Mouse (Mus musculus): ENCODE results near the gene Supt7l.
A peak's percentile ranks its signal among the peaks of the same experiment; 100 is the strongest.
"Not testable (repeated sequence)": the region's sequence is repeated elsewhere in the genome, so short reads cannot be mapped to it uniquely, and the experiment has no call there.

Gene Supt7l

DNA sequence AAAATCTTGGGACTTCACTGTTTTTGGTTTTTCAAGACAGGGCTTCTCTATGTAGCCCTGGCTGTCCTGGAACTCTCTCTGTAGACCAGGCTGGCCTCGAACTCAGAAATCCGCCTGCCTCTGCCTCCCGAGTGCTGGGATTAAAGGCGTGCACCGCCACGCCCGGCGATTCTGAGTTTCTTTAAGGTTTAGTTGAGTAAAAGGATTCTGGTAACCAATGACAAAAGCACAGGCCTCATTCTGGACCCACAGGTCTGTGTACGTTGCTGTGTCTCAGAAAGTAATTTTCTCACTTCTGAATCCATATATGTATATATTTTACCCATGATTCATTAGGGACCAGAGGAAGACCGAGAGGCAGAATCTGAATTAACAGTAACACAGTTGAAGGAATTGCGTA lies at the start of gene Supt7l:
Supt7l (minus strand) TSS at position 101 of the 400 bp plus-strand sequence.
- DNase-seq (ENCODE audit: low spot score in 2 of 2), result not testable (repeated sequence)

DNA sequence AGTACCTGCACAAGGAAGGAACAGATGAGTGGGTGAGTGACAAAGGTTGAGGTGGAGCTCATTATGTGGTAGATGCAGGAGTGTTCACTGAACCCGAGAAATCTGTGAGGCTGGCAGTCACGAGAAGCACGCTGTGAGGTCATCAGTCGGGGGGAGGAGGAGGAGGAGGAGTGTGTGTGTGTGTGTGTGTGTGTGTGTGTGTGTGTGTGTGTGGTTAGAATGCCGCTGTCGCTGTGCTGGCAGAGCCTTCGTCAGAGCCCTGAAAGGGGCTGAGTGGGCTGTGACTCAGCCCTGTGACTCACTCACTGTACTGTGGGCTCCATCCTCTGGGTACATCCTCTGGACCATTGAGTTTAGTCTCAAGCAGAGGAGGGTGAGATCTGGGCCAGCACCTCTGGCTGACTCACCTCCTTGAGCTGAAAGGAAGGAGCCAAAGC lies 49.0 kb upstream of the Supt7l start:
- DNase-seq (ENCODE audit: low spot score in 2 of 2), result peak; percentile 70 to 80

DNA sequence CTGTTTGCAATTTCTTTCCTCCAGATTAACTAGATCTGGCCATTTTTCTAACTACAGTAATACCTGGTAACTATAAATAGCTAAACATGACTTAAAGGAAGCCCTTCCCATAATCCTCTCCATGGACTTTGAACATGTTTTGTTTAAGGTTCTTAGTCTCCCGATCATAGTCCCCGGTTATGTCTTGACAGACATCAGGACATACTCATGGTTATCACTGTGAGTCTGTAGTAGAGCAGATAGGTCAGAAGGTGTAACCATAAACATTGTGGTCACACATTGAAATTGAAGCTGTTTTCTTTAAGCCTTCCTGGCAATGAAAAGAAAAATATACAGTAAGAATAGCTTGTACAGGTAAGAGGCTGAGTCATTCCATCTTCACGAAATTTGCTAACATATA lies 46.1 kb upstream of the Supt7l start:
- no peak for DNase-seq (ENCODE audit: low spot score in 2 of 2)

- peak; percentile 42 to 71 for DNase-seq (ENCODE audit: low spot score in 2 of 2)
Measured at GRCm38 (mm10) chr5:31571023-31571608, 43.5 kb upstream of the Supt7l start.

DNA sequence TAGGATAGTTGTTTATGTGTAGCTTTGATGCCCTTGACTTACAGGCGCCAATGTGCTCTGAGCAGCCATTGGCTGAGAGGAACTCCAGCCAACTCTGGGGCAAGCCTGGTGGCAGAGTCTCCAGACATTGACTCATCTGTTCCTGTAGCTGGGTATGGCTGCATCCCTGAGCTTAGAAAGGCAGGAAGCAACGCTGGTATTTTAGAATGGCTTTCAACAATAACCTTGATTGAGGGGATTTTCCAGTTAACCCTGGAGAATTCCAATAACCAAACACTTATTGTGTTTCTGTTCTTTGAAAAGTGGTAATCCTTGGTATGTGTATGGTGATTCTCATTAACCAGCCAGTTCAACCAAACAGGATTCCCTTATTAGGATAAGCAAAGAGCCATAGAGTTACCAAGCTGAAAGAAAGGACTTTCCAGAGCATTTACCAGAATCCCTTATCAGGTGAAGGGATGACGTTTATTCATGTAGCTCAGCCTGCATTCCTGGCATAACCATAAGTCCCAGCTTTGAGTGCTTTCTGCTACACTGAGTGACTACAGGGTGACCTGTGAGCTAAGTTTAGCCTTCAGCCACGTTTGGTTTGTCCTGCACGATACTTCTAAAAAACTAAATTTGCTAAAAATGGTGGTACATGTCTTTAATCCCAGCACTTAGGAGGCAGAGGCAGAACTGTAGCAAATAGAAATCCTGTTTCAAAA lies 40.5 kb upstream of the Supt7l start:
- no peak for DNase-seq (ENCODE audit: low spot score in 2 of 2)

GRCm38 (mm10) chr5:31566457-31566856 lies 38.9 kb upstream of the Supt7l start:
- no peak for DNase-seq (ENCODE audit: low spot score in 2 of 2)

DNA sequence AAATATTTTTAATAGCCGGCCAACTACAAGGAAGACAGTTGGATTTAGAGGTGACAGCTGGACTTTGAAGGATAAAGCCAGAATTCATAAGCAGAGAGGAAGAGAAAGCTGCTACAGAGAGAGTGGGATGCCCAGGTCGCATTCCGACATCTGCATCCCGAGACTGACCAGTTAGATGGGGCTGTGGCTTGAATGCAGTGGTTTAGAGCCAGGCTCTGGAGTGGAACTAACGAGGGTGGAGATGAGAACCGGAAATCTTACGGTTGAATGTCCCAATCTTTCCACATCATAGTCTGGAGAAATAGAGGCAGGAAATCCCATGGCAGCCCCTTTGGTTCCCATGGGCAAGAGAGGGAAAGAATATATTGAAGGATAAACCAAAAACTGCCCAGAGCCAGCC lies 38.4 kb upstream of the Supt7l start:
- DNase-seq (ENCODE audit: low spot score in 2 of 2), result no peak

DNA sequence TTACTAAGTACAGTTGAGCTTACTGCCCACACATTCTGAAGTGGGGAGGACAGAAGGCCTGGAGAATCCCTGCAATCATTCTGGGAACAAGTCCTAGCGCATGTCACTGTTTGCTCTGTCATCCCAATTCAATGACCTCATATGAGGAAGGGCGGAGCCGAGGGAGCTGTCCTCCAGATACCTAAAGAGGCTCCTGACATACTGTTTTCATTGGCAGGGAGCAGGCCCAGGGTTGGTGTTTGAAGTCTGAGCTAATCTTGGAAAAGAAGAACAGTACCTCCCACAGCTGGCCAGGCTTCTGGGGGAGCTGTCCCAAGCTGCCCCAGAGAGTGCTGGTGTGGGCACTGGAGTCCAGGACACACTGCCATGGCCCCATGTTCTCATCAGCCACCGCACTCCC lies 37.4 kb upstream of the Supt7l start:
- no peak for DNase-seq (ENCODE audit: low spot score in 2 of 2)

DNA sequence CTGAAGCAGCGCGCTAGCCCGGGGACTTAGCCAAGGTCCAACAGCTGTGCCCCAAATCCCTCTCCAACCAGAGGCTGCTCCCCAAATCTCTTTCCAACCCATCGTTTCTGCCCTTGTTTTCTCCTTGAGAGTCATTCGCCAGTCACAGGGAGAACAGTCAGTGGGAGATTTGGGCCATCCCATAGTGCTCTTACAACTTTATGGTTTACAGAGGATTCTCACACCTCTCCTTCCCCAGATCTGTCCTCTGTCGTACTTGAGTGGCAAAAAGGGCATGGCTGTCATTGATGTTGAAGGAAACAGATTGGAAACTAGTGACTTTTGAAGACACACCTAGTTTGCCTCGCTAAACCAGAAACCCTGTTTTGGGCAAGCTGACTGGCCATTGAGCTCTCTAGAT lies 36.3 kb upstream of the Supt7l start:
- DNase-seq (ENCODE audit: low spot score in 2 of 2), result no peak

- DNase-seq (ENCODE audit: low spot score in 2 of 2), result peak in 1 of 2 experiments; percentile 81
Measured at GRCm38 (mm10) chr5:31563496-31563895, 35.9 kb upstream of the Supt7l start.

GRCm38 (mm10) chr5:31562036-31562666 lies 34.5 kb upstream of the Supt7l start:
- peak in 1 of 2 experiments; percentile 64 for DNase-seq (ENCODE audit: low spot score in 2 of 2)

DNA sequence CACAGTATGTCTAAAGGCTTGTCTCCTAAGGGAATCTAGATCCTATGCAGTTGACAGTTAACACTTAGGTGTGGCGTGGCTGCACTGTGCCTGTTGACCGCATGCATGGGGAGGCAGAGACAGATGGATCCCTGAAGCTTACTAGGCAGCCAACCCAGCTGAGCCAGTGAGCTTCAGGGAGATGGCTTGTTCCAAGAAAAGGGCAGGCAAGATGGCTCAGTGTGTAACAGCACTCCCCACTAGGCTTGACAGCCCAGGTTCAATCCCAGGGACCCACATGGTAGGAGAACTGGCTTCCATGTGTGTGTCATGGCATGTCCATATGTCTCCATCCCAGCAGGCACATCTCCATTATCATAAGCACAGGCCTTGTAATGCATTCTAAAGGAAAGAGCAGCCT lies 32.7 kb upstream of the Supt7l start:
- DNase-seq (ENCODE audit: low spot score in 2 of 2), result no peak

DNA sequence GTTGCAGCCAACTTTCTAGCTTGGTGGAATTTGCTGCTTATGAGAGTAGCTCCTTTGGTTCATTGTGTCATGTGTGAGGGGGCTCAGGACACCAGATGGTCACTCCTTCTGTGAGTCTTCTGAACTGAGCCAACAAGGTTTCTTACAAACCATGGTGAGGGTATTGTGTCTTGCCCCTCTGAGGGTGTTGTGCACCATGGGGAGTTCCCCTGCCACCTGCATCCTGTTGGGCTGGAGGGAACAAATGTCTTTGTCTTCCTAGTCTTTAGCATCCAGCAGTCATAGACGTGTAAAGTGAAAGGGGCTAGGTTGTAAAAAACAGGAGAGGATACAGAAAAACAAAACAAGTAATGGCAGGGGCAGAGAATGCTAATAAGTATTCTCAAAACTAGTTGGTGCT lies 31.8 kb upstream of the Supt7l start:
- DNase-seq (ENCODE audit: low spot score in 2 of 2), result no peak

GRCm38 (mm10) chr5:31535228-31535627 lies 7.6 kb upstream of the Supt7l start:
- no peak for DNase-seq (ENCODE audit: low spot score in 2 of 2)

- DNase-seq (ENCODE audit: low spot score in 2 of 2), result no peak
Measured at GRCm38 (mm10) chr5:31528560-31528959, 953 bp upstream of the Supt7l start.

DNA sequence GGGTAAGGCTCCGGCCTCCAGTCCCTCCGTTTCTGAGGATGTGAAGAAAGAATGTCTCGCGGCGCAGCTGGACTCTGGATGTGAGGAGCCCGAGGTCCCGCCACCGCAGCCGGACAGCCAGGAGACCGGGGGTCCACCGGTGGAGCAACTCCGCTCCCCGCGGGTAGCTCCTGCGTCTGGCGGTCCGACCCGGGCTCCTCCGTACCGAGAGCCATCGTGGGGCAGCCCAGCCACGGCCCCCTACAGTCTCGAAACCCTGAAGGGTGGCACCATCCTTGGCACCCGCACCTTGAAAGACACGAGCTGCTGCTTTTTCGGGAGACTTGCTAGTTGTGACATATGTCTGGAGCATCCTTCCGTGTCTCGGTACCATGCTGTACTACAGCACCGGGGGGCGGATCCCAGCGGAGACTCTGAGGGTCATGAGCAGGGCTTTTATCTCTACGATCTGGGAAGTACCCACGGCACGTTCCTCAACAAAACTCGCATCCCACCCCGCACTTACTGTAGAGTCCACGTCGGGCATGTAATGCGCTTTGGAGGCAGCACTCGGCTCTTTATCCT lies 408 bp downstream of the Supt7l start:
- DNase-seq (ENCODE audit: low spot score in 2 of 2), result no peak

GRCm38 (mm10) chr5:31526354-31527116 lies 1.1 kb downstream of the Supt7l start, which contains the start of gene Slc4a1ap:
Gene Slc4a1ap (plus strand): TSS chr5:31526995.
- peak; percentile 51 to 83 for DNase-seq (ENCODE audit: low spot score in 2 of 2)

DNA sequence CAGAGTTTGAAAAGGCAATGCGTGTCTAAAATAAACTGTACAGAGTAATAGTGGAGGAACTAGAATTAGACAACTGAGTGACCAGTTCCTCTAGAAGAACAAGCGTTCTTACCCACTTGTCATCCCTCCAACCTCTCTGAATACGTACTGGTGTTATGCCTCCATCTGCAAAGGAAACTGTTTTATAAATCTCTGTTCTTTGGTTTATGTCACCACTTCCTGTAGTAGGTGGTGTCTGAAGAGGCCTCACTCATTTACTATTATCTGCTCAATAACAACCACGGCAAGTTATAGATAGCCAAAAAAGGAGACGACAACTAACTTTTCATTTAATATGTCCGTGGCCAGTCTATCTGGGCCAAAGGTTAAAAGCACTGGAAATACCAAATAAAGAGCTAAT lies 7.1 kb downstream of the Supt7l start:
- DNase-seq (ENCODE audit: low spot score in 2 of 2), result no peak

GRCm38 (mm10) chr5:31512481-31512880 lies 15.1 kb downstream of the Supt7l start:
- no peak for DNase-seq (ENCODE audit: low spot score in 2 of 2)

DNA sequence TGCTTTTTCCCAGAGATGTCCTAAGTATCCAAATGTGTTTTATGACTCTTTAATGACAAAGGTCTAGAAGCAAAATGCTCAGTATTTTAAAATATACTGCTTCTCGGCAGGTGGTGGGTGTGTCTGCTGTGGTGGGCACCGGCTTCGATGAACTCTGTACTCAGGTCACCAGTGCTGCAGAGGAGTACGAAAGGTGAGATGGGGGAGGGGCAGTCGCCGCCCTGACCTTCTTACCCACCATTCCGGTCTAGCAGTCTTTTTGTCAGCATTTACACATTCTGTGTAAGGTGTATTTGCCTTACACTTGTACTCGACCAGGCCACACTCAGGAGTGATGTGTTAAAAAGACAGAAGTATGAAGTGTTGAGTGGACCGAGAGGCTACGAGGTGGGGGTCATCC lies 22.8 kb downstream of the Supt7l start:
- no peak for DNase-seq (ENCODE audit: low spot score in 2 of 2)

GRCm38 (mm10) chr5:31494513-31495297 lies 32.9 kb downstream of the Supt7l start, which contains the start of gene Gpn1:
Gene Gpn1 (plus strand): TSS chr5:31494741.
- peak; percentile 77 to 94 for DNase-seq (ENCODE audit: low spot score in 2 of 2)
